Mouse (Mus musculus): ENCODE data around the gene Eef1b2. TPM values are rescaled to one million over a fixed set of nuclear protein-coding genes. Genes with fewer than 3 reads are reported as not detected.
A peak's percentile ranks its signal among the peaks of the same experiment; 100 is the strongest.

The Eef1b2 gene
- polyA plus RNA-seq (2015; fragmentation: Nextera tagmentation; extraction: Ambion mirVana): 274 and 315 TPM in 2 replicates

GRCm38 (mm10) chr1:63176604-63177421 is at the start of gene Eef1b2, which contains the start of gene Ndufs1:
TSS of gene Eef1b2 (plus strand) at chr1:63176825.
TSS of gene Ndufs1 (minus strand) at chr1:63176833.
- Histone ChIP-seq H3K9me3 (ENCODE audit: low read length) (no peaks in the 10 kb centered on the region), H3K36me3 (ENCODE audit: insufficient read depth, low read length) (no peaks in the 10 kb centered on the region), H3K27me3 (replicated peaks; ENCODE audit: insufficient read depth, low read length) (no peaks in the 10 kb centered on the region), H3K27ac (ENCODE audit: low read length) (peak within 1 kb of the TSS; percentile 93), H3K4me3 (ENCODE audit: low read depth, low read length) (peak within 1 kb of the TSS; percentile 87), H3K4me1 (ENCODE audit: insufficient read depth, low read depth, low read length) (peaks cover 9% of the 10 kb centered on the region; the same call in 1 of the 2 replicates), H3K9ac (replicated peaks; ENCODE audit: low read depth) (peak within 1 kb of the TSS; percentile 92), H3K4me2 (replicated peaks; ENCODE audit: low read depth, low read length) (peak within 1 kb of the TSS; percentile 81)
- DNase-seq (ENCODE audit: low spot score): peak; percentile 99
- TF ChIP-seq CTCF (IDR thresholded peaks at IDR 0.05) (no peak), EP300 (IDR thresholded peaks at IDR 0.05) (peak; percentile 87)
- peak; percentile 95 for ATAC-seq
- WGBS: under 1% methylated on average over 72 of the region's 72 CpGs

DNA sequence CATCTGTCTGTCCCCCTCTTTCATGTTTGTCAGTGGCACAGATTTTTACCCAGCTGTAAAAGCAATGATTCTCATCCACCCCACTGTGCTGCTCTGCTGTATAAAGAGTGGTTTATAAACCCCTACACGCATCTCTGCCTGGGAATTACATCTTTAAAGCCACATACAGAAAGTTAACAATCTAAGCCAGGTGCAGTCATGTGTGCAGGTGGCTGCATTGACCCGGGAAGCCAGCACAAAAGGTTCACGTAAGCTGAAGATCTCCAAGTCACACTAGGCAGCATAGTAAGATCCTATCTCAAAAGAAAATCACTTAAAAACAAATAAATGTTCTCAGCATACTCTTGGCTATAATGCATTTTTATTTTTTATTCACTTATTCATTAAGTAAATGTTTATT is 47.4 kb upstream of the Eef1b2 start:
- H3K4me3 ChIP-seq (ENCODE audit: low read depth, low read length): no peak overlapping the region
- WGBS: 58% methylated on average over 3 of the region's 3 CpGs
- H3K4me1 ChIP-seq (ENCODE audit: insufficient read depth, low read depth, low read length): no peaks in the 10 kb centered on the region; the same call in 1 of the 2 replicates
- H3K27me3 ChIP-seq (replicated peaks; ENCODE audit: insufficient read depth, low read length): no peaks in the 10 kb centered on the region
- no peak for ATAC-seq
- no peak for TF ChIP-seq EP300 (IDR thresholded peaks at IDR 0.05)
- TF ChIP-seq CTCF (IDR thresholded peaks at IDR 0.05): no peak
- DNase-seq (ENCODE audit: low spot score): no peak
- H3K9ac ChIP-seq (replicated peaks; ENCODE audit: low read depth): no peak overlapping the region
- no peak overlapping the region for H3K27ac ChIP-seq (ENCODE audit: low read length)
- no peaks in the 10 kb centered on the region; the same call in 1 of the 2 replicates for H3K36me3 ChIP-seq (ENCODE audit: insufficient read depth, low read length)
- no peak overlapping the region; the same call in 1 of the 2 replicates for H3K4me2 ChIP-seq (replicated peaks; ENCODE audit: low read depth, low read length)
- no peaks in the 10 kb centered on the region for H3K9me3 ChIP-seq (ENCODE audit: low read length)

GRCm38 (mm10) chr1:63129857-63130690 is 46.6 kb upstream of the Eef1b2 start:
- Histone ChIP-seq H3K9me3 (ENCODE audit: low read length) (no peaks in the 10 kb centered on the region), H3K27me3 (replicated peaks; ENCODE audit: insufficient read depth, low read length) (no peaks in the 10 kb centered on the region), H3K4me2 (replicated peaks; ENCODE audit: low read depth, low read length) (peak overlapping the region; percentile 49), H3K4me3 (ENCODE audit: low read depth, low read length) (peak overlapping the region; percentile 25; the same call in 1 of the 2 replicates), H3K4me1 (ENCODE audit: insufficient read depth, low read depth, low read length) (no peaks in the 10 kb centered on the region; the same call in 1 of the 2 replicates), H3K36me3 (ENCODE audit: insufficient read depth, low read length) (no peaks in the 10 kb centered on the region; the same call in 1 of the 2 replicates), H3K27ac (ENCODE audit: low read length) (0 out of 2 replicates have a peak overlapping the region, but pooled peaks have one; percentile 9), H3K9ac (replicated peaks; ENCODE audit: low read depth) (0 out of 2 replicates have a peak overlapping the region, but pooled peaks have one; percentile 29)
- WGBS: 18% methylated on average over 18 of the region's 18 CpGs
- DNase-seq (ENCODE audit: low spot score) (no peak), ATAC-seq (peak; percentile 52)
- no peak for TF ChIP-seq CTCF (IDR thresholded peaks at IDR 0.05)

- no peak for DNase-seq (ENCODE audit: low spot score)
- no peaks in the 10 kb centered on the region; the same call in 1 of the 2 replicates for H3K4me1 ChIP-seq (ENCODE audit: insufficient read depth, low read depth, low read length)
- H3K27ac ChIP-seq (ENCODE audit: low read length): no peak overlapping the region
- H3K27me3 ChIP-seq (replicated peaks; ENCODE audit: insufficient read depth, low read length): no peaks in the 10 kb centered on the region
- no peak overlapping the region for H3K9ac ChIP-seq (replicated peaks; ENCODE audit: low read depth)
- ATAC-seq: no peak
- TF ChIP-seq EP300 (IDR thresholded peaks at IDR 0.05) (no peak), CTCF (IDR thresholded peaks at IDR 0.05) (no peak)
- WGBS: 81% methylated on average over 2 of the region's 2 CpGs
- H3K9me3 ChIP-seq (ENCODE audit: low read length): no peaks in the 10 kb centered on the region
- H3K36me3 ChIP-seq (ENCODE audit: insufficient read depth, low read length): no peaks in the 10 kb centered on the region; the same call in 1 of the 2 replicates
- no peak overlapping the region for H3K4me2 ChIP-seq (replicated peaks; ENCODE audit: low read depth, low read length)
- no peak overlapping the region for H3K4me3 ChIP-seq (ENCODE audit: low read depth, low read length)
Observed at GRCm38 (mm10) chr1:63130883-63131282, 45.7 kb upstream of the Eef1b2 start.

DNA sequence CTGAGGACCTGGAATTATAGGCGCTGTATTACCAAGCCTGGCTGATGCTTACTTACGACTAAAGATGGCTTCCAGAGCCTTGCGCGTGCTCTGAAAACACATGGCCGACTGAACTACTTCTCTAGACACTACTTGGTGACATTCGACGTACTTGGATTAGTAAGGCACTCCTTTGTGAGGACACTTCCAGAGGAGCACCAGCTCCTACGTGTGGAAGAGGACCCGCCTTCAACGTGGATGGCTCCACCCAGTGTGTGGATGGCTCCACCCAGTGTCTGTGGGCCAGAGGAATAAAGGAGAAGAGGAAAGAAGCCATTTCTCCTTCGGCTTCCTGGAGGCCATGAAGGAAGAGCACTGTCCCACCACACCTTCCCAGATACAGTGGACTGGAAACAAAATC is 44.9 kb upstream of the Eef1b2 start:
- no peak for ATAC-seq
- no peaks in the 10 kb centered on the region for H3K9me3 ChIP-seq (ENCODE audit: low read length)
- H3K4me2 ChIP-seq (replicated peaks; ENCODE audit: low read depth, low read length): no peak overlapping the region
- no peaks in the 10 kb centered on the region; the same call in 1 of the 2 replicates for H3K4me1 ChIP-seq (ENCODE audit: insufficient read depth, low read depth, low read length)
- H3K4me3 ChIP-seq (ENCODE audit: low read depth, low read length): no peak overlapping the region
- no peaks in the 10 kb centered on the region for H3K36me3 ChIP-seq (ENCODE audit: insufficient read depth, low read length)
- H3K27ac ChIP-seq (ENCODE audit: low read length): no peak overlapping the region
- no peak for DNase-seq (ENCODE audit: low spot score)
- H3K27me3 ChIP-seq (replicated peaks; ENCODE audit: insufficient read depth, low read length): no peaks in the 10 kb centered on the region
- no peak overlapping the region for H3K9ac ChIP-seq (replicated peaks; ENCODE audit: low read depth)
- WGBS: 86% methylated on average over 11 of the region's 11 CpGs
- TF ChIP-seq EP300 (IDR thresholded peaks at IDR 0.05) (no peak), CTCF (IDR thresholded peaks at IDR 0.05) (no peak)

GRCm38 (mm10) chr1:63134530-63134929 is 42.1 kb upstream of the Eef1b2 start:
- 82% methylated on average over 3 of the region's 3 CpGs for whole genome bisulfite sequencing
- DNase-seq (ENCODE audit: low spot score) (no peak), ATAC-seq (no peak)

More at GRCm38 (mm10) chr1:63134530-63134929, 42.1 kb upstream of the Eef1b2 start:
- Histone ChIP-seq H3K9me3 (ENCODE audit: low read length) (no peaks in the 10 kb centered on the region), H3K4me2 (replicated peaks; ENCODE audit: low read depth, low read length) (no peak overlapping the region), H3K27ac (ENCODE audit: low read length) (no peak overlapping the region), H3K36me3 (ENCODE audit: insufficient read depth, low read length) (0 out of 2 replicates have a peak, but pooled peaks cover 3% of the 10 kb centered on the region), H3K9ac (replicated peaks; ENCODE audit: low read depth) (no peak overlapping the region), H3K4me1 (ENCODE audit: insufficient read depth, low read depth, low read length) (no peaks in the 10 kb centered on the region; the same call in 1 of the 2 replicates), H3K27me3 (replicated peaks; ENCODE audit: insufficient read depth, low read length) (no peaks in the 10 kb centered on the region), H3K4me3 (ENCODE audit: low read depth, low read length) (no peak overlapping the region)
- TF ChIP-seq EP300 (IDR thresholded peaks at IDR 0.05) (no peak), CTCF (IDR thresholded peaks at IDR 0.05) (no peak)
